Mouse (Mus musculus) ovary, postnatal 36 days (tissue): ENCODE measurements around the gene Mtmr11.

Source experiments
- DNase-seq: peaks from one replicate; pipeline ENCODE4 v3.0.0; 2022; ENCODE audit warnings: low spot score, mixed read lengths

Mtmr11 gene

GRCm38 (mm10) chr3:96161869-96162840, at the start of gene Mtmr11:
Mtmr11 (plus strand) TSS chr3:96162004.
- no peak for DNase-seq

- no peak for DNase-seq
These were observed 48.6 kb upstream of the Mtmr11 start for GRCm38 (mm10) chr3:96113251-96113650.

GRCm38 (mm10) chr3:96118142-96118541, 43.7 kb upstream of the Mtmr11 start:
- DNase-seq: no peak

- DNase-seq: no peak
These were observed 43.1 kb upstream of the Mtmr11 start for GRCm38 (mm10) chr3:96118702-96119101.

- no peak for DNase-seq
These were observed 37.6 kb upstream of the Mtmr11 start for GRCm38 (mm10) chr3:96124235-96124634.

- no peak for DNase-seq
These were observed 33.7 kb upstream of the Mtmr11 start for GRCm38 (mm10) chr3:96128128-96128527.

- DNase-seq: no peak
These were observed 29.3 kb upstream of the Mtmr11 start for GRCm38 (mm10) chr3:96132478-96132877.

- DNase-seq: no peak
These were observed 28.4 kb upstream of the Mtmr11 start for GRCm38 (mm10) chr3:96133327-96133905.

GRCm38 (mm10) chr3:96135011-96135410, 26.8 kb upstream of the Mtmr11 start:
- no peak for DNase-seq

GRCm38 (mm10) chr3:96147950-96148349, 13.9 kb upstream of the Mtmr11 start:
- DNase-seq: no peak

GRCm38 (mm10) chr3:96151836-96152235, 10.0 kb upstream of the Mtmr11 start:
- DNase-seq: no peak

- DNase-seq: no peak
These were observed 9.2 kb upstream of the Mtmr11 start for GRCm38 (mm10) chr3:96152611-96153010.

GRCm38 (mm10) chr3:96155501-96155900, 6.3 kb upstream of the Mtmr11 start:
- DNase-seq: no peak

- no peak for DNase-seq
These were observed 2.0 kb upstream of the Mtmr11 start for GRCm38 (mm10) chr3:96159820-96160219.

- DNase-seq: peak; percentile 41
These were observed 1.5 kb upstream of the Mtmr11 start for GRCm38 (mm10) chr3:96160222-96160802.

GRCm38 (mm10) chr3:96160803-96161516, 844 bp upstream of the Mtmr11 start:
- DNase-seq: peak; percentile 39

- DNase-seq: no peak
These were observed 1.2 kb downstream of the Mtmr11 start for GRCm38 (mm10) chr3:96163040-96163439.

GRCm38 (mm10) chr3:96168466-96169158, 6.8 kb downstream of the Mtmr11 start:
- no peak for DNase-seq

GRCm38 (mm10) chr3:96170276-96170675, 8.5 kb downstream of the Mtmr11 start:
- DNase-seq: no peak

- DNase-seq: no peak
These were observed 9.3 kb downstream of the Mtmr11 start for GRCm38 (mm10) chr3:96170976-96171545.

- DNase-seq: no peak
These were observed 9.9 kb downstream of the Mtmr11 start for GRCm38 (mm10) chr3:96171583-96172196.
